Mouse (Mus musculus) forebrain, embryonic 13.5 days (tissue): Measurements from ENCODE around the gene Kitl. TPM values are rescaled to one million over a fixed set of nuclear protein-coding genes. Genes with fewer than 3 reads are reported as not detected.

ENCODE experiments used
- ATAC-seq: fragments of 200-750 bp; cut with Nextera tagmentation; 2 replicates; pipeline ENCODE4 v1.8.0; 2017
- H3K27ac ChIP-seq: fragments of 300-500 bp; sonication (generic); 2 replicates; pipeline ENCODE4 v1.5.1; 2015; ENCODE audit warnings: inconsistent platforms, mild to moderate bottlenecking, moderate library complexity
- H3K27me3 ChIP-seq: fragments of 300-500 bp; sonication (generic); 2 replicates; pipeline ENCODE4 v1.6.1; 2015; ENCODE audit warnings: mild to moderate bottlenecking, inconsistent platforms
- H3K36me3 ChIP-seq: fragments of 300-500 bp; sonication (generic); 2 replicates; pipeline ENCODE4 v1.6.1; 2015; ENCODE audit warnings: mild to moderate bottlenecking, inconsistent platforms; ENCODE audit not compliant: poor library complexity, severe bottlenecking
- H3K4me1 ChIP-seq: fragments of 300-500 bp; sonication (generic); 2 replicates; pipeline ENCODE4 v1.6.1; 2015; ENCODE audit warnings: inconsistent platforms
- H3K4me2 ChIP-seq: fragments of 300-500 bp; sonication (generic); 2 replicates; pipeline ENCODE4 v1.6.1; 2015; ENCODE audit warnings: inconsistent platforms, mild to moderate bottlenecking, moderate library complexity
- H3K4me3 ChIP-seq: fragments of 300-500 bp; sonication (generic); 2 replicates; pipeline ENCODE4 v1.5.1; 2015; ENCODE audit warnings: mild to moderate bottlenecking, inconsistent platforms
- H3K9ac ChIP-seq: fragments of 300-500 bp; sonication (generic); 2 replicates; pipeline ENCODE4 v1.6.1; 2015; ENCODE audit warnings: mild to moderate bottlenecking, inconsistent platforms
- H3K9me3 ChIP-seq: fragments of 300-500 bp; sonication (generic); replicated peaks from 2 replicates; pipeline ENCODE4 v1.6.1; 2016; ENCODE audit warnings: inconsistent platforms
- WGBS: fragments of 180-500 bp; shearing (Covaris S2); methylation state at CpG from one replicate; pipeline ENCODE4 v1.1.7; 2015; 5-methylcytosine and 5-hydroxymethylcytosine counted together
- polyA plus RNA-seq: library from polyadenylated mRNA; unstranded; fragments of >200 nt; fragmentation: Nextera tagmentation; extraction: Ambion mirVana; gene quantifications from 2 replicates; pipeline ENCODE4 v1.2.1, GENCODE M21; 2015

Gene Kitl
- polyA plus RNA-seq, 1 experiment from 2014 or later, result 26.6 TPM

DNA sequence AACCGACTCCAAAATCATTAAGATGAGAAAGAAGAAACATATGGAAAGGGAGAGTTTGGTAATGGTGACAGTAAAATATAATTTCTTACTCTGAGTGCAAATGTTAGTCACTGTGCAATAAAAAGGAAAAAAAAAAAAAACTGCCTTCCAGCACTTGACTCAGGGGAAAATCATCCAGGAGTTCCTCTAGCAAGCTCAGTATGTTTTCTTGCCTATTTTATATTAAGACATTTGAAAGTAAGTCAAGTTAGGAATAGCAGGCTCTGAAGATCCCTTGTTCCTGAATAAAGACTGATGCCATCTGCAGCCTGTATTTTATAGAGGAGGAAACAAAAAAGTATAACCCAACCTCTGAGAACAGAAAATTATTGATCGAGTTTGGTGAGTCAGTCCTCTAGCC lies 39.7 kb downstream of the Kitl start:
- no peak overlapping the region for H3K27ac ChIP-seq
- ATAC-seq, result no peak
- H3K4me1 ChIP-seq, result peaks cover 5% of the 10 kb centered on the region
- H3K9me3 ChIP-seq, result no peaks in the 10 kb centered on the region
- no peak overlapping the region for H3K4me2 ChIP-seq
- WGBS, result 94% methylated on average over 2 of the region's 2 CpGs
- H3K36me3 ChIP-seq, result no peaks in the 10 kb centered on the region
- no peaks in the 10 kb centered on the region for H3K27me3 ChIP-seq
- H3K9ac ChIP-seq, result no peak overlapping the region
- H3K4me3 ChIP-seq, result no peak overlapping the region

DNA sequence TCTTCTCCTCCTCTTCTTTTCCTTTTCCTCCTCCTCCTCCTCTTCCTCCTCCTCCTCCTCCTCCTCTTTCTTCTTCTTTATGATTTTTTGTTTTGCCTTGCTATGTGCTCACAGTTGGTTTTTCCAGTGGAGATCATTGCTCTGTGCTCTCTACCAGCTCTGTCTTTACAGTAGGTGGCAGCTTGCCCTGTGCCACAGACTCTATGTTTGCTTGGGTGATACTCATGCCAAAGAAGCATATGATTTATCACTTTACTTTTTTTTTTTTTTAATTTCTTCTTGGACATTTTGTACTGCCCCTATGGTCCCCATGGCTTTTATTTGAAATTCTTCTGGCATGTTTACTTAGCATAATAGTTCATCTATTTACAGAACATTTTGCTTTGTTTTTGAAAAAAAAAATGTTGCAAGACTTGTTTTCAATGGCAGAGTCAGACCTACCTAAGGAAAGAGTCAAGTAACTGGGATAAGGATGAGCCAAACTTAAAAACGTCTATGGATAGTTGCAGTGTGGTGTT lies 41.7 kb downstream of the Kitl start:
- Histone ChIP-seq H3K27ac (no peak overlapping the region), H3K4me1 (no peaks in the 10 kb centered on the region), H3K36me3 (no peaks in the 10 kb centered on the region), H3K4me2 (no peak overlapping the region), H3K4me3 (no peak overlapping the region), H3K9me3 (no peaks in the 10 kb centered on the region), H3K9ac (no peak overlapping the region), H3K27me3 (no peaks in the 10 kb centered on the region)
- 69% methylated on average over 1 of the region's 1 CpGs for WGBS
- ATAC-seq, result no peak

DNA sequence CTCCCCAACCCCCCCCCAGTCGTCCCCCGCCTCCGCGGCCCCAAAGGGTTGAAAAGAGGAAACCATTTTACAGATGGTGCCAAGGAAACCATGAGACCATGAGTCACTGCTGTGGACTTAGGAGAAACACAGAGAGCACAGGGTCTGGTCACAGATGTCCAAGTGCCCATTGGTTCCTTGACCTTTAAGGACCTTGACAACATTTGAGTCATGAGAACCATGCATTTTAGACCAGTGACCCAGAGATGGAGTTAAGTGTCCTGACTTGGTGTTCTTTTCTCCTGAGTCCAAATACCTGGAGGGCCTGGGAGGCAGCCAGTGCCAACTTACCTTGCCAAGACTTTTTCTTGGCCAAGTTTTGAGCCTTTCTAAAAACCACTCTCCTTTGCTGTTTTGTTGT lies 43.9 kb downstream of the Kitl start:
- no peak for ATAC-seq
- Histone ChIP-seq H3K27me3 (no peaks in the 10 kb centered on the region), H3K9ac (no peak overlapping the region), H3K27ac (no peak overlapping the region), H3K4me1 (no peaks in the 10 kb centered on the region), H3K4me2 (no peak overlapping the region), H3K4me3 (no peak overlapping the region), H3K36me3 (no peaks in the 10 kb centered on the region), H3K9me3 (no peaks in the 10 kb centered on the region)
- WGBS, result 94% methylated on average over 4 of the region's 4 CpGs

DNA sequence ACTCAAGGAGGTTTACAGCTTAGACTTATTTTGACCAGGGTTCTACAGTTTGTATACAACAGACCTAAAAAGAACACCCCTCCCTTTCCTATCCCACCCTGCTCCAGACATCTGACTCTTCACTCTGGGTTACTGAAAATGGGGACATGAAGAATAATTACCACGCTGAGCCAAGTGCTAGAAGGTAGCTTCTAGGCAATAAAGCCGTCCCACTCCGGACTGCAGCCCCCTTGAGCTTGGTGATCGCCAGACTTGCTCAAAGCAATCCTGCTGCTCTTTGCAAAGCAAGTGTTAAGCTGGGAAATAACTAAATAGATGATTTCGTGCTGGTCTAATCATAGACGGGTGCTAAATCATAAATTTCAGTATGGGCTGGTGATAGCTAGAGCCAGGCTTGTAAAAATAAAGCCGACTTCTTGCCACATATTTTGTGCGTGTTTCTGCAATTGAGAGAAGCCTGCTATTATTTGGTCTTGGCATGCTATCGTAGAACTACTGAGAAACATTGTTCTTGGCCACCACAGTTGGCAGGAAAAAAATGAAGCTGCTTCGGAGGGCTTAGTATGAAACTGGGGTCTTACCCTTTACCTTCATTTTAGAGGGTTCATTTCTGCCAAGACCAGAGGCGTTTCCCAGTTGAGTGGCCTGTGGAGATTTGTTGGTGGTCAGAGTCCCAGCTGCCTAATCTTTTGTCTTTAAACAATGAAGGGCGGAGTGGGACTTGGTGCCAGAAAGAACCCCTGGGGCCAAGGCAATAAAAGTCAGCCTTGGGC lies 50.3 kb downstream of the Kitl start:
- Histone ChIP-seq H3K36me3 (no peaks in the 10 kb centered on the region), H3K4me1 (peaks cover 11% of the 10 kb centered on the region), H3K4me3 (no peak overlapping the region), H3K27ac (peak overlapping the region; percentile 40; the same call in 1 of the 2 replicates), H3K9me3 (no peaks in the 10 kb centered on the region), H3K4me2 (peak overlapping the region; percentile 16; the same call in 1 of the 2 replicates), H3K9ac (no peak overlapping the region), H3K27me3 (no peaks in the 10 kb centered on the region)
- WGBS, result 23% methylated on average over 12 of the region's 12 CpGs
- peak; percentile 50; the same call in 1 of the 2 replicates for ATAC-seq

DNA sequence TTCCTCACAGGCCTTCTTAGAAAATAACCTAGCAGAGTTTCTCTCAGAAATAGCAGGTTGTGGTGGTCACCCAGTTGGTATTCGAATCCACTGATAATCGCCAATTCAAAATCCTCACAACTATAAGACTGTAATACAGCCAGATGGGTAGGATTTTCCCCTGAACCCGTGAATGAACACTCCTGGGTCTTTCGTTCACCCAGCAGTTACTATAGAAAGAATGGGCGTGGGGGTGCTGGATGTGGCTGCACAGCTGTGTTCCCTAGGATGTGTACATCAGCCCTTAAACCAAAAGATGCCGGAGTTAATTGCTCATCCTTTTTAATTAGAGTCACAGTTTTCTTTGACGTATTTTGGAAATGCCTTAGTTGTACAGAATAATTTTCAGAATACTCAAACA lies 50.9 kb downstream of the Kitl start:
- no peak overlapping the region for H3K4me3 ChIP-seq
- peaks cover 11% of the 10 kb centered on the region for H3K4me1 ChIP-seq
- H3K27me3 ChIP-seq, result no peaks in the 10 kb centered on the region
- H3K9ac ChIP-seq, result no peak overlapping the region
- H3K27ac ChIP-seq, result no peak overlapping the region
- WGBS, result 12% methylated on average over 7 of the region's 7 CpGs
- peak overlapping the region; percentile 16; the same call in 1 of the 2 replicates for H3K4me2 ChIP-seq
- no peaks in the 10 kb centered on the region for H3K36me3 ChIP-seq
- ATAC-seq, result peak; percentile 70
- H3K9me3 ChIP-seq, result no peaks in the 10 kb centered on the region

DNA sequence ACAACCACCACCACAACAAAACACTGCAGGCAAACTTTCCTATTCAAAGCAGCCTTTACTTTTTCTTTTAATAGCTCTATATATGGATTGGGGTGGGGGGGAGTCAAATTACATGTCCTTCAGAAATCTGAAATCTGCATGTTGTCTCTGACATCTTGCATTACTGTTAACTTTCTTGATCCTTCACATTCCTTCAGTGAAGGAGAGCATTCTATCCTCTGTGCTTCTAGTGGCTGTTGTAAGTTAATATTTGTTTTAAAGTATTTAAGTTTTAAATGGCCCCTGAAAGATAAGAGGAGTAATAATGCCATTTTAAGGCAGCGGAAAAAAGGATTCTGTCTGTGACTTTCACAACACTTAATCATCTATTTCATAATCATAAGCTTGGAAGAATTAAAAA lies 57.2 kb downstream of the Kitl start:
- 92% methylated on average over 1 of the region's 1 CpGs for WGBS

DNA sequence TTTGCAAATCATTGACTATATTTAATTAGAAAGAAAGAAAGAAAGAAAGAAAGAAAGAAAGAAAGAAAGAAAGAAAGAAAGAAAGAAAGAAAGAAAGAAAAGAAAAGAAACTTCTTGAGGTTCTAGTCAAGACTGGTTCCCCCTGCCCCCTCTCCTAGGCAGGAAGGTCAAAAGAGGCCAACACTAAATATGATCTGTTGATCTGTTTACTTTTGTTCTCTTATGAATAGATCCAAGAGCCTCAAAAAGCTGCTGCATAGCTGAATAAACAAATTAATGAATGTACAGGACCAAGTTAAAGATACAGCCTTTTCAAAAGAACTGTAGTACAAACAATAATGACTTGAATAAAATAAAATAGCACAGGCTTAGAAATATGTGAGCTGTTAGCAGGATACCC lies 57.7 kb downstream of the Kitl start:
- H3K27ac ChIP-seq, result no peak overlapping the region
- no peaks in the 10 kb centered on the region for H3K4me1 ChIP-seq
- H3K27me3 ChIP-seq, result no peaks in the 10 kb centered on the region
- H3K4me3 ChIP-seq, result no peak overlapping the region
- no peak for ATAC-seq
- H3K36me3 ChIP-seq, result no peaks in the 10 kb centered on the region
- H3K9me3 ChIP-seq, result no peaks in the 10 kb centered on the region
- H3K4me2 ChIP-seq, result no peak overlapping the region
- no peak overlapping the region for H3K9ac ChIP-seq

More for the DNA sequence above, 57.2 kb downstream of the Kitl start:
- Histone ChIP-seq H3K36me3 (no peaks in the 10 kb centered on the region), H3K27me3 (no peaks in the 10 kb centered on the region), H3K4me3 (no peak overlapping the region), H3K27ac (no peak overlapping the region), H3K4me2 (no peak overlapping the region), H3K4me1 (no peaks in the 10 kb centered on the region), H3K9me3 (no peaks in the 10 kb centered on the region), H3K9ac (no peak overlapping the region)
- ATAC-seq, result no peak

DNA sequence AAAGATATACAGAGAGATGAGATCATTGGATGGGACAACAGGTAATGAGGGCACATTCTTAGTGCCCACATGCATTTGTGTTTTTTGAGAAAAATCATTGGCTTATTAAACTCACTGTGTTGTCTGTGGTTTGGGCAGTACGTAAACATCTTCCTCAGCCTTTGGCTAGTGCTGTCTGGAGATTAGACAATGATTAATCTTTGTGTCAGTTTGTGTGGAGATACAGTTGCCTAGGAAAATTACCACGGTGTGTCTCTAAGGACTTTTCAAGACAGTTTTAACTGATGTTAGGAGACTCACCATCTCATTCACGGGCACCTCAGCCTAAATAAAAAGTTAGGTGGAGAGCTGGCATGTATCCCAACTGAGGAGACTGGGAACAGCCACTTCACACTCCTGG lies 85.7 kb downstream of the Kitl start:
- Histone ChIP-seq H3K9ac (no peak overlapping the region), H3K36me3 (no peaks in the 10 kb centered on the region), H3K27ac (no peak overlapping the region), H3K9me3 (no peaks in the 10 kb centered on the region), H3K27me3 (no peaks in the 10 kb centered on the region), H3K4me3 (no peak overlapping the region), H3K4me1 (no peaks in the 10 kb centered on the region), H3K4me2 (no peak overlapping the region)
- no peak for ATAC-seq
- 78% methylated on average over 3 of the region's 3 CpGs for WGBS

DNA sequence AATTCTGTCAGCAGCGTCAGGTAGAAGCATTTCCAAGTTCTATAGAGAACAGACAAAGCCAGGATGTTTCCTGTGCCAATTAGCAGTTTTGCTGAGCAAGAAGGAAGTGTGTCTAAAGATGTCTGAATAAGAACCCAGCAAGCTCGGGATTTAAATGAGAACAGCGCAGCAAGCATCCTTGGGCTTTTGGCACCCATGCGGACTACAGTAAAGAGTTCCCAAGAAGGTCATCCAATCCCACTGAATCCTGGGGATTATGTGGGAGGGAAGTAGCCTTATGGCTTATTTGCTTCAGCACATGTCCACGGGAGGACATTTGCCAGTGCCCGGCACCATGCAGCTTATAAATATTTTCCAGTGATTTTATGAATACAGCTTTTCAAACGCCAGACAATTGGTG lies 95.8 kb downstream of the Kitl start:
- Histone ChIP-seq H3K4me2 (peak overlapping the region; percentile 41), H3K36me3 (no peaks in the 10 kb centered on the region), H3K9me3 (no peaks in the 10 kb centered on the region), H3K9ac (no peak overlapping the region), H3K27me3 (no peaks in the 10 kb centered on the region), H3K4me1 (peaks cover 8% of the 10 kb centered on the region; the same call in 1 of the 2 replicates), H3K4me3 (no peak overlapping the region), H3K27ac (no peak overlapping the region)
- ATAC-seq, result peak; percentile 83
- 6% methylated on average over 7 of the region's 7 CpGs for WGBS

DNA sequence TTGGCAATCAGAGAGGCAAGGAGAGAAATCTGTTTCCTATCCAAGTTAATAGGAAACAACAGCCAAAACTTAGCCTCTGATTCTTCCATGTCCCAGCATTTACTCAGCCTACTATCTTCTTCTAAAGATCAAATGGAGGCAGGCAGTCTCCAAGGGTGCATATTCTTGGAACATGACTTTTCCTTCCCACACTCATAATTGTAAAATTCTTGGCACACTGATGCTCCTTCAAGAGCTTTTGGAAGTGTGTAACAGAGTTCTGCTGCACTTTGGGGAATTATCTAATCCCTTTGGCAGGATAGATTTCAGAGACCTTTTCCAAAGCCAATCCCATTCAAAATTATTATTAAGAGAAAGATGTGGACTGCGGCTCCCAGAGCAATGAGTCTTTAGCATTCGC lies 100.1 kb downstream of the Kitl start:
- Histone ChIP-seq H3K4me3 (no peak overlapping the region), H3K9ac (no peak overlapping the region), H3K4me1 (peaks cover 8% of the 10 kb centered on the region; the same call in 1 of the 2 replicates), H3K36me3 (no peaks in the 10 kb centered on the region), H3K27me3 (no peaks in the 10 kb centered on the region), H3K27ac (no peak overlapping the region), H3K4me2 (no peak overlapping the region), H3K9me3 (no peaks in the 10 kb centered on the region)
- 98% methylated on average over 2 of the region's 2 CpGs for WGBS
- ATAC-seq, result no peak

DNA sequence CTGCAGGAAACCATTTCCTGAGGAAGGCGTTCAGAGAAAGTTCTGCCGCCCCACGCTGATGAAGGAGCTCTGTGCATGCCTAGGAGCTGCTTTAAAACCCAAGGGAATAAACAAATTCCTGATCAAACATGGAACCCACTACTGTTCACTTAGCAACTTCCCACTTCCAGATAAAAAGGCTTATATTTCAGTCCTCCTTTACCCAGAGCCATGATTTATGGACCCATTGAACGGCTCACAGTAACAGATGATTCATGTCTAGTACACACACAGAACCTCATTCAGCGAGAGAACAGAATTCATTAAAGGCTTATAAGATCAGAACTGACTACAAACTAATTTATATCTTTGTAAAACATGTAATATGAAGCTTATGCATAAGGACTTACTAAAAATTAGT lies 109.0 kb downstream of the Kitl start:
- Histone ChIP-seq H3K27me3 (no peaks in the 10 kb centered on the region), H3K9ac (no peak overlapping the region), H3K4me1 (peaks cover 12% of the 10 kb centered on the region), H3K4me2 (no peak overlapping the region), H3K4me3 (no peak overlapping the region), H3K27ac (no peak overlapping the region), H3K36me3 (no peaks in the 10 kb centered on the region), H3K9me3 (no peaks in the 10 kb centered on the region)
- no peak for ATAC-seq
- WGBS, result 94% methylated on average over 5 of the region's 5 CpGs

DNA sequence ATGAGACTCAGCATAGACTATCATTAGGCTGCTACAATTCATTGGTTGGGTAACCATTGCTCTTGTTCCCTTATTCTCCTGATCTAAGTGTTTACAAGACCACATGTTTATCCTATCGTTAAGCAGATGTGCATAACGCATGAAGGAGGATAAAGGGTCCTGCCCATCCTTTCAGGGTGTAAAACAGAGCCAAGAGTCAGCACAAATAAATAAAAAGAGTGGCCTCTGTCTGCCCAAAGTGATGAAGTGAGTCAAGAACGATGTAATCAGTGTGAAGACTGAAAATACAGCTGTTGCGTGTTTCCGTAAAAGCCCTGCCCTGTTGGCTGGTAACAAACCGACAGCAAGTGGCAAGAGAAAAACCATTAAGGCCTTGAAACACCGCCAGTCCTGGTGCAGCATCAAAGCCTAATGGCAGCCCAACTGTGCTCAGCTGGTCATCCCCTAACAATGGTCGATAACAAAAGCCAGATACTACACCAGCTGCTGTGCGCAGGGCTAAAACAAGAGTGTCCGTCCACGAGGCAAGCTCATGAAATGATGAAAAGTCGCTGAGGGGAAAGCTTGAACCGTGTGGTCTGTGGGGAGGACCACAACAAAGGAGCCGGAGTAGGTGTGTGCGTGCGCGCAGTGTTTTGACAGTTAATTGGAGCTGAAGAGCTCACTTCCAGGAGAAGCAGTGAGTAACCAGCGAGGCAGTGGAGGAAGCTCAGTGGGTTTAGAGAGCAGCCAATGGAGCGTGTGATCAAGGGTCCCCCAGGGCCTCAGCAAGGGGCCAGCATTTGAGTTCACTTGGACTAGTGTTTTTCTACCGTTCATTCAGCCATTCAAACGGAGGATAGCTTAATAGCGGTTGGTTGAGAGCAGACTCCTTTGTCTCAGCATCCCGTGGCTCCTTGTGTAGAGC lies 112.7 kb downstream of the Kitl start:
- H3K27ac ChIP-seq, result peak overlapping the region; percentile 33; the same call in 1 of the 2 replicates
- H3K4me3 ChIP-seq, result peak overlapping the region; percentile 15; the same call in 1 of the 2 replicates
- peak overlapping the region; percentile 51 for H3K4me2 ChIP-seq
- H3K27me3 ChIP-seq, result no peaks in the 10 kb centered on the region
- peak; percentile 92 for ATAC-seq
- 9% methylated on average over 23 of the region's 23 CpGs for WGBS
- H3K9ac ChIP-seq, result no peak overlapping the region
- peaks cover 12% of the 10 kb centered on the region for H3K4me1 ChIP-seq
- H3K9me3 ChIP-seq, result no peaks in the 10 kb centered on the region
- no peaks in the 10 kb centered on the region for H3K36me3 ChIP-seq
